Mouse (Mus musculus): Measurements from ENCODE around the gene Aox4. TPM values are rescaled to one million over a fixed set of nuclear protein-coding genes. Genes with fewer than 3 reads are reported as not detected.

Gene Aox4
- polyA plus RNA-seq, 1 experiment from 2014 or later = 0.18 TPM

- Histone ChIP-seq H3K27me3 (ENCODE audit: control insufficient read depth, insufficient read depth, low read length) (no peaks in the 10 kb centered on the region), H3K9ac (ENCODE audit: low read length) (no peak overlapping the region), H3K4me2 (ENCODE audit: low read depth, low read length) (no peak overlapping the region), H3K36me3 (ENCODE audit: control insufficient read depth, insufficient read depth, low read length) (no peaks in the 10 kb centered on the region), H3K4me3 (replicated peaks; ENCODE audit: low read length) (no peak overlapping the region), H3K27ac (ENCODE audit: low read length) (no peak overlapping the region), H3K9me3 (replicated peaks; ENCODE audit: control insufficient read depth, low read length) (no peaks in the 10 kb centered on the region), H3K4me1 (ENCODE audit: control insufficient read depth, insufficient read depth, low read length) (no peaks in the 10 kb centered on the region)
- 79% methylated on average over 2 of the region's 2 CpGs for WGBS
- ATAC-seq (ENCODE audit: insufficient read depth, low FRiP score) = no peak
Measured at GRCm38 (mm10) chr1:58268231-58268630, 58.0 kb downstream of the Aox4 start.

- no peaks in the 10 kb centered on the region for H3K27me3 ChIP-seq (ENCODE audit: control insufficient read depth, insufficient read depth, low read length)
- no peak overlapping the region for H3K9ac ChIP-seq (ENCODE audit: low read length)
- no peak overlapping the region for H3K27ac ChIP-seq (ENCODE audit: low read length)
- H3K36me3 ChIP-seq (ENCODE audit: control insufficient read depth, insufficient read depth, low read length) = no peaks in the 10 kb centered on the region
- ATAC-seq (ENCODE audit: insufficient read depth, low FRiP score) = no peak
- H3K9me3 ChIP-seq (replicated peaks; ENCODE audit: control insufficient read depth, low read length) = no peaks in the 10 kb centered on the region
- H3K4me1 ChIP-seq (ENCODE audit: control insufficient read depth, insufficient read depth, low read length) = peaks cover 3% of the 10 kb centered on the region; the same call in 1 of the 2 replicates
- WGBS = 59% methylated on average over 6 of the region's 6 CpGs
- no peak overlapping the region for H3K4me2 ChIP-seq (ENCODE audit: low read depth, low read length)
- H3K4me3 ChIP-seq (replicated peaks; ENCODE audit: low read length) = no peak overlapping the region
Measured at GRCm38 (mm10) chr1:58270807-58271569, 60.8 kb downstream of the Aox4 start.

GRCm38 (mm10) chr1:58275879-58276278, 65.7 kb downstream of the Aox4 start:
- Histone ChIP-seq H3K27me3 (ENCODE audit: control insufficient read depth, insufficient read depth, low read length) (no peaks in the 10 kb centered on the region), H3K36me3 (ENCODE audit: control insufficient read depth, insufficient read depth, low read length) (no peaks in the 10 kb centered on the region), H3K27ac (ENCODE audit: low read length) (no peak overlapping the region), H3K9ac (ENCODE audit: low read length) (no peak overlapping the region), H3K4me2 (ENCODE audit: low read depth, low read length) (no peak overlapping the region), H3K4me3 (replicated peaks; ENCODE audit: low read length) (no peak overlapping the region), H3K4me1 (ENCODE audit: control insufficient read depth, insufficient read depth, low read length) (peaks cover 4% of the 10 kb centered on the region; the same call in 1 of the 2 replicates), H3K9me3 (replicated peaks; ENCODE audit: control insufficient read depth, low read length) (no peaks in the 10 kb centered on the region)
- WGBS = 25% methylated on average over 9 of the region's 9 CpGs
- ATAC-seq (ENCODE audit: insufficient read depth, low FRiP score) = no peak

GRCm38 (mm10) chr1:58278026-58278425, 67.8 kb downstream of the Aox4 start, which contains the start of gene Aox2:
TSS of gene Aox2 (plus strand) at chr1:58278326.
- Histone ChIP-seq H3K9me3 (replicated peaks; ENCODE audit: control insufficient read depth, low read length) (no peaks in the 10 kb centered on the region), H3K27ac (ENCODE audit: low read length) (no peak within 1 kb of the TSS), H3K36me3 (ENCODE audit: control insufficient read depth, insufficient read depth, low read length) (no peaks in the 10 kb centered on the region), H3K4me3 (replicated peaks; ENCODE audit: low read length) (no peak within 1 kb of the TSS), H3K27me3 (ENCODE audit: control insufficient read depth, insufficient read depth, low read length) (no peaks in the 10 kb centered on the region), H3K4me1 (ENCODE audit: control insufficient read depth, insufficient read depth, low read length) (peaks cover 4% of the 10 kb centered on the region; the same call in 1 of the 2 replicates), H3K9ac (ENCODE audit: low read length) (no peak within 1 kb of the TSS), H3K4me2 (ENCODE audit: low read depth, low read length) (no peak within 1 kb of the TSS)
- WGBS = 69% methylated on average over 5 of the region's 5 CpGs
- ATAC-seq (ENCODE audit: insufficient read depth, low FRiP score) = no peak

GRCm38 (mm10) chr1:58278513-58278912, 68.3 kb downstream of the Aox4 start:
- Histone ChIP-seq H3K4me2 (ENCODE audit: low read depth, low read length) (no peak overlapping the region), H3K9me3 (replicated peaks; ENCODE audit: control insufficient read depth, low read length) (no peaks in the 10 kb centered on the region), H3K27ac (ENCODE audit: low read length) (no peak overlapping the region), H3K4me3 (replicated peaks; ENCODE audit: low read length) (no peak overlapping the region), H3K9ac (ENCODE audit: low read length) (no peak overlapping the region), H3K4me1 (ENCODE audit: control insufficient read depth, insufficient read depth, low read length) (peaks cover 4% of the 10 kb centered on the region; the same call in 1 of the 2 replicates), H3K36me3 (ENCODE audit: control insufficient read depth, insufficient read depth, low read length) (no peaks in the 10 kb centered on the region), H3K27me3 (ENCODE audit: control insufficient read depth, insufficient read depth, low read length) (no peaks in the 10 kb centered on the region)
- no peak for ATAC-seq (ENCODE audit: insufficient read depth, low FRiP score)
- WGBS = 63% methylated on average over 7 of the region's 7 CpGs

- Histone ChIP-seq H3K36me3 (ENCODE audit: control insufficient read depth, insufficient read depth, low read length) (no peaks in the 10 kb centered on the region), H3K9me3 (replicated peaks; ENCODE audit: control insufficient read depth, low read length) (no peaks in the 10 kb centered on the region), H3K4me2 (ENCODE audit: low read depth, low read length) (no peak overlapping the region), H3K9ac (ENCODE audit: low read length) (no peak overlapping the region), H3K4me3 (replicated peaks; ENCODE audit: low read length) (no peak overlapping the region), H3K27ac (ENCODE audit: low read length) (no peak overlapping the region), H3K4me1 (ENCODE audit: control insufficient read depth, insufficient read depth, low read length) (peaks cover 4% of the 10 kb centered on the region; the same call in 1 of the 2 replicates), H3K27me3 (ENCODE audit: control insufficient read depth, insufficient read depth, low read length) (no peaks in the 10 kb centered on the region)
- no peak for ATAC-seq (ENCODE audit: insufficient read depth, low FRiP score)
- 71% methylated on average over 4 of the region's 4 CpGs for WGBS
Measured at GRCm38 (mm10) chr1:58280381-58280780, 70.2 kb downstream of the Aox4 start.

GRCm38 (mm10) chr1:58280939-58281624, 70.9 kb downstream of the Aox4 start:
- ATAC-seq (ENCODE audit: insufficient read depth, low FRiP score) = no peak
- H3K27me3 ChIP-seq (ENCODE audit: control insufficient read depth, insufficient read depth, low read length) = no peaks in the 10 kb centered on the region
- H3K4me2 ChIP-seq (ENCODE audit: low read depth, low read length) = no peak overlapping the region
- no peaks in the 10 kb centered on the region for H3K36me3 ChIP-seq (ENCODE audit: control insufficient read depth, insufficient read depth, low read length)
- 66% methylated on average over 13 of the region's 13 CpGs for WGBS
- H3K9me3 ChIP-seq (replicated peaks; ENCODE audit: control insufficient read depth, low read length) = no peaks in the 10 kb centered on the region
- H3K4me1 ChIP-seq (ENCODE audit: control insufficient read depth, insufficient read depth, low read length) = no peaks in the 10 kb centered on the region; the same call in 1 of the 2 replicates
- no peak overlapping the region for H3K9ac ChIP-seq (ENCODE audit: low read length)
- H3K4me3 ChIP-seq (replicated peaks; ENCODE audit: low read length) = no peak overlapping the region
- H3K27ac ChIP-seq (ENCODE audit: low read length) = no peak overlapping the region

GRCm38 (mm10) chr1:58281625-58281988, 71.4 kb downstream of the Aox4 start:
- H3K4me2 ChIP-seq (ENCODE audit: low read depth, low read length) = no peak overlapping the region
- ATAC-seq (ENCODE audit: insufficient read depth, low FRiP score) = no peak
- H3K27me3 ChIP-seq (ENCODE audit: control insufficient read depth, insufficient read depth, low read length) = no peaks in the 10 kb centered on the region
- H3K36me3 ChIP-seq (ENCODE audit: control insufficient read depth, insufficient read depth, low read length) = no peaks in the 10 kb centered on the region
- 68% methylated on average over 4 of the region's 4 CpGs for WGBS
- H3K27ac ChIP-seq (ENCODE audit: low read length) = no peak overlapping the region
- no peaks in the 10 kb centered on the region for H3K9me3 ChIP-seq (replicated peaks; ENCODE audit: control insufficient read depth, low read length)
- no peaks in the 10 kb centered on the region for H3K4me1 ChIP-seq (ENCODE audit: control insufficient read depth, insufficient read depth, low read length)
- H3K4me3 ChIP-seq (replicated peaks; ENCODE audit: low read length) = no peak overlapping the region
- no peak overlapping the region for H3K9ac ChIP-seq (ENCODE audit: low read length)

- WGBS = 51% methylated on average over 7 of the region's 7 CpGs
- H3K27me3 ChIP-seq (ENCODE audit: control insufficient read depth, insufficient read depth, low read length) = no peaks in the 10 kb centered on the region
- no peak overlapping the region for H3K9ac ChIP-seq (ENCODE audit: low read length)
- no peak overlapping the region for H3K4me3 ChIP-seq (replicated peaks; ENCODE audit: low read length)
- H3K36me3 ChIP-seq (ENCODE audit: control insufficient read depth, insufficient read depth, low read length) = no peaks in the 10 kb centered on the region
- H3K4me2 ChIP-seq (ENCODE audit: low read depth, low read length) = no peak overlapping the region
- H3K27ac ChIP-seq (ENCODE audit: low read length) = no peak overlapping the region
- H3K4me1 ChIP-seq (ENCODE audit: control insufficient read depth, insufficient read depth, low read length) = no peaks in the 10 kb centered on the region
- no peaks in the 10 kb centered on the region for H3K9me3 ChIP-seq (replicated peaks; ENCODE audit: control insufficient read depth, low read length)
- no peak for ATAC-seq (ENCODE audit: insufficient read depth, low FRiP score)
Measured at GRCm38 (mm10) chr1:58284505-58284904, 74.3 kb downstream of the Aox4 start.
